Mouse (Mus musculus) CH12.LX (cell line): ENCODE data around the gene 4930583I09Rik. TPM values are rescaled to one million over a fixed set of nuclear protein-coding genes. Genes with fewer than 3 reads are reported as not detected.

ENCODE experiments used
- DNase-seq: peaks from one replicate; pipeline ENCODE4 v3.0.0-alpha.2; 2013; ENCODE audit errors: extremely low read depth
- H3K27ac ChIP-seq: 2 replicates; pipeline ENCODE4 v1.5.1; 2012; ENCODE audit warnings: low read depth, mild to moderate bottlenecking, control low read depth, moderate library complexity; ENCODE audit not compliant: insufficient read depth
- H3K27me3 ChIP-seq: replicated peaks from 2 replicates; pipeline ENCODE3; 2012; ENCODE audit warnings: inconsistent platforms
- H3K36me3 ChIP-seq, 2 experiments: replicated peaks in 1 of 2; 2 replicates each; pipeline versions ENCODE3 to v1.6.1; 2012; ENCODE audit warnings: inconsistent platforms in 1 of 2, low read length in 1 of 2, mild to moderate bottlenecking in 1 of 2, mixed read lengths in 1 of 2, moderate library complexity in 1 of 2; ENCODE audit not compliant: control insufficient read depth in 1 of 2, insufficient read depth in 1 of 2
- H3K4me1 ChIP-seq, 2 experiments: 2 replicates each; pipeline ENCODE4 v1.6.1; 2012; ENCODE audit warnings: inconsistent platforms in 1 of 2, moderate library complexity in 1 of 2; ENCODE audit not compliant: insufficient read depth in 2 of 2, control insufficient read depth in 1 of 2
- H3K4me2 ChIP-seq: 2 replicates; pipeline ENCODE4 v1.6.1; 2012; ENCODE audit warnings: low read depth, mild to moderate bottlenecking, control low read depth; ENCODE audit not compliant: poor library complexity, insufficient read depth, severe bottlenecking
- H3K4me3 ChIP-seq, 3 experiments: fragments of 150-350 bp in 1 of 3; sonication (generic) in 1 of 3; replicated peaks in 1 of 3; 2 replicates each; pipeline versions ENCODE3 to v1.5.1; 2011 to 2012; ENCODE audit warnings: low read depth in 2 of 3, low read length in 2 of 3, mild to moderate bottlenecking in 2 of 3, moderate library complexity in 2 of 3, control low read depth in 1 of 3, improper control_type of control experiment in 1 of 3, inconsistent platforms in 1 of 3, mixed read lengths in 1 of 3; ENCODE audit not compliant: poor library complexity in 1 of 3
- H3K79me2 ChIP-seq: replicated peaks from 2 replicates; pipeline ENCODE4 v1.6.1; 2012; ENCODE audit warnings: mild to moderate bottlenecking, moderate library complexity; ENCODE audit not compliant: control insufficient read depth, poor library complexity, insufficient read depth, severe bottlenecking; ENCODE audit errors: extremely low read depth
- H3K9ac ChIP-seq: 2 replicates; pipeline ENCODE4 v1.6.1; 2012; ENCODE audit warnings: low read depth, mild to moderate bottlenecking, control low read depth, moderate library complexity; ENCODE audit not compliant: insufficient read depth
- H3K9me3 ChIP-seq: replicated peaks from 2 replicates; pipeline ENCODE3; 2012; ENCODE audit warnings: low read length, inconsistent platforms, mixed read lengths
- CTCF ChIP-seq, 2 experiments: IDR thresholded peaks in 1 of 2; conservative IDR thresholded peaks in 1 of 2; 2 replicates each; pipeline ENCODE4 v1.5.1; 2011 to 2012; ENCODE audit warnings: low read depth in 2 of 2, low read length in 2 of 2, improper control_type of control experiment in 1 of 2, inconsistent platforms in 1 of 2, mild to moderate bottlenecking in 1 of 2, moderate library complexity in 1 of 2
- EP300 ChIP-seq: IDR thresholded peaks from 2 replicates; pipeline ENCODE4 v1.6.1; 2011; ENCODE audit warnings: low read length, improper control_type of control experiment
- GABPA ChIP-seq: IDR thresholded peaks from 2 replicates; pipeline ENCODE4 v1.6.1; 2012; ENCODE audit warnings: low read depth, low read length, improper control_type of control experiment, inconsistent platforms; ENCODE audit not compliant: insufficient replicate concordance
- IRF4 ChIP-seq: IDR thresholded peaks from 2 replicates; pipeline ENCODE4 v1.6.1; 2014; ENCODE audit warnings: low read depth, mild to moderate bottlenecking, inconsistent platforms, low read length, improper control_type of control experiment
- JUN ChIP-seq: IDR thresholded peaks from 2 replicates; pipeline ENCODE4 v1.6.1; 2011; ENCODE audit warnings: low read depth, mild to moderate bottlenecking, low read length, improper control_type of control experiment, moderate library complexity; ENCODE audit not compliant: insufficient read depth
- JUND ChIP-seq: conservative IDR thresholded peaks from 2 replicates; pipeline ENCODE4 v1.6.1; 2011; ENCODE audit warnings: low read depth, low read length, improper control_type of control experiment
- MEF2A ChIP-seq: IDR thresholded peaks from 2 replicates; pipeline ENCODE4 v1.6.1; 2014; ENCODE audit warnings: low read depth, mild to moderate bottlenecking, inconsistent platforms, low read length, improper control_type of control experiment, borderline replicate concordance
- MXI1 ChIP-seq: IDR thresholded peaks from 2 replicates; pipeline ENCODE4 v1.6.1; 2011; ENCODE audit warnings: mild to moderate bottlenecking, low read depth, low read length, improper control_type of control experiment
- NRF1 ChIP-seq: IDR thresholded peaks from 2 replicates; pipeline ENCODE4 v1.6.1; 2014; ENCODE audit warnings: low read depth, mild to moderate bottlenecking, inconsistent platforms, low read length, improper control_type of control experiment, moderate library complexity
- POLR2AphosphoS2 ChIP-seq: IDR thresholded peaks from 2 replicates; pipeline ENCODE4 v1.6.1; 2011; ENCODE audit warnings: low read depth, low read length, improper control_type of control experiment
- RCOR1 ChIP-seq: conservative IDR thresholded peaks from 2 replicates; pipeline ENCODE4 v1.6.1; 2012; ENCODE audit warnings: low read depth, mild to moderate bottlenecking, inconsistent platforms, low read length, improper control_type of control experiment
- TBP ChIP-seq: conservative IDR thresholded peaks from 2 replicates; pipeline ENCODE4 v1.6.1; 2011; ENCODE audit warnings: low read depth, low read length, improper control_type of control experiment
- UBTF ChIP-seq: IDR thresholded peaks from 2 replicates; pipeline ENCODE4 v1.6.1; 2012; ENCODE audit warnings: low read depth, mild to moderate bottlenecking, inconsistent platforms, low read length, improper control_type of control experiment, moderate library complexity
- USF2 ChIP-seq: conservative IDR thresholded peaks from 2 replicates; pipeline ENCODE4 v1.6.1; 2011; ENCODE audit warnings: low read depth, low read length, improper control_type of control experiment
- ZKSCAN1 ChIP-seq: IDR thresholded peaks from 2 replicates; pipeline ENCODE4 v1.6.1; 2012; ENCODE audit warnings: low read depth, inconsistent platforms, low read length, improper control_type of control experiment, borderline replicate concordance
- dilution Hi-C: fragments of 300-500 bp; cut with MboI; formaldehyde crosslinking; loops from 2 replicates; pipeline ENCODE4 v1.14.3; 2020; ENCODE audit warnings: low sequenced_read_pairs; ENCODE audit not compliant: extremely low pct_unique_long_range_greater_than_20kb, extremely low pct_ligation_motif_present
- in situ Hi-C: fragments of 300-500 bp; cut with MboI; formaldehyde crosslinking; loops from 3 replicates; pipeline ENCODE4 v1.14.3; 2019; ENCODE audit warnings: low sequenced_read_pairs, low pct_ligation_motif_present, low pct_unique_long_range_greater_than_20kb, mixed read lengths
- polyA plus RNA-seq: library from polyadenylated mRNA; unstranded; fragments of >175 nt; gene quantifications from 2 replicates; pipeline ENCODE4 v1.2.1, GENCODE M21; 2012; ENCODE audit warnings: low read depth; ENCODE audit not compliant: insufficient read length
- total RNA-seq, 2 experiments: library from RNA; depleted of rRNA; stranded (reverse); fragments of 300-350 nt in 1 of 2; fragments of >200 nt in 1 of 2; gene quantifications; 2 replicates each; pipeline ENCODE4 v1.2.3; 2012 to 2014

Gene 4930583I09Rik
- total and polyA plus RNA-seq, 3 experiments = not detected

GRCm38 (mm10) chr17:64813568-64813967, 22.3 kb downstream of the 4930583I09Rik start:
- in situ Hi-C loops = no loop called here

GRCm38 (mm10) chr17:64806035-64806589, 29.8 kb downstream of the 4930583I09Rik start:
- DNase-seq = no peak
- Histone ChIP-seq H3K79me2 (no peaks in the 10 kb centered on the region), H3K27ac (no peak overlapping the region), H3K4me1 (no peaks in the 10 kb centered on the region), H3K27me3 (no peaks in the 10 kb centered on the region), H3K4me2 (no peak overlapping the region), H3K4me3 (no peak overlapping the region), H3K9ac (no peak overlapping the region), H3K9me3 (no peaks in the 10 kb centered on the region), H3K36me3 (no peaks in the 10 kb centered on the region)
- dilution Hi-C loops = no loop called here
- in situ Hi-C loops = no loop called here
- TF ChIP-seq NRF1 (no peak), GABPA (no peak), IRF4 (no peak), UBTF (no peak), POLR2AphosphoS2 (no peak), RCOR1 (no peak), EP300 (no peak), JUN (no peak), MEF2A (no peak), USF2 (no peak), CTCF (conservative IDR thresholded peaks at IDR 0.05 in 1 of 2, IDR thresholded peaks at IDR 0.05 in 1 of 2; ENCODE audit: low read depth in 2 of 2, low read length in 2 of 2) (no peak), JUND (no peak), ZKSCAN1 (no peak), MXI1 (no peak)

More at GRCm38 (mm10) chr17:64813568-64813967, 22.3 kb downstream of the 4930583I09Rik start:
- Histone ChIP-seq H3K36me3 (no peaks in the 10 kb centered on the region), H3K9me3 (no peaks in the 10 kb centered on the region), H3K79me2 (no peaks in the 10 kb centered on the region), H3K4me3 (no peak overlapping the region), H3K9ac (no peak overlapping the region), H3K27ac (no peak overlapping the region), H3K4me2 (no peak overlapping the region), H3K4me1 (no peaks in the 10 kb centered on the region), H3K27me3 (no peaks in the 10 kb centered on the region)
- dilution Hi-C loops = no loop called here
- no peak for DNase-seq
- TF ChIP-seq TBP = no peak
